In the genomic region with DNA sequence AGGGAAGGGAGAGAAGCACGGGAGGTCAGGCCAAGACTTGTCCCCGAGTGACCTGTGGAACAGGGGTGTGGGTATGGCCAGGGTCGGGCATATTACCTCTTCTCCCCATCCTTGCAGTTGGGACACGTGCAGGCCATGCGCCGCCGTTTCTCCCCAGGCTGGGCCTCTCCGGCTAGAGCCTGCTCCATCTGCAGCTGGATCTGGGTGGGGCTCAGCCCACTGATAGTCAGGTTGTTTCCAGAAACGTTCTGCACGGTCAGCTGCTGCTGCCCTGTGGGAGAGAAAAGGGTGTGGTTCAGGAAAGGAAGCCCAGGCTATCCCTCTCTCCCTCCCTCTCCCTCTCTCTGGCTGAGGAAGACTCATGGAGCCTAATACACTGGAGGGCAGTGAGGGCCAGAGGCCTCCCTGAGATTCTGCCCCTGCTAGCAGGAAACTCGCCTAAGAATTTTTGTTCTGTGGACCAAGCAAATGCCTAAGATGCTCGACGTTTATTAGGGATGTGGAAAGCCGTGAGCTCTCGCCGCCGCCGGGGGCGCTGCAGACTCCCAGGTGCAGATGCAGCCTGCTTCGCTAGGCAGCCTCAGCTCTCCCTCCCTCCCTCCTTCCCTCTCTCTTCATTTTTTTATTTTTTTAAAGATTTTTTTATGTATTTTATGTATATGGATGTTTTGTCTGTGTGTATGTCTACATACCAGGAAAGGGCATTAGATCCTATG, we compare ENCODE assay signal across 1 mouse cellular context.
TF ChIP-seq lines count a peak whose summit lies in the region.

No protein-coding gene starts in this region.

TF ChIP-seq in MEL, 35 proteins besides CTCF, POLR2A, EP300 and RAD21 (continued from another document):
- TF ChIP-seq NELFE (IDR thresholded peaks at IDR 0.05; ENCODE audit: low read depth, low read length) (0 out of 2 replicates have a peak, but pooled peaks have one; percentile 10), BHLHE40 (IDR thresholded peaks at IDR 0.05; ENCODE audit: borderline replicate concordance, low read depth, low read length) (peak; percentile 88), ZMIZ1 (IDR thresholded peaks at IDR 0.05; ENCODE audit: low read depth, low read length) (peak; percentile 43; the same call in 1 of the 2 replicates), TBP (IDR thresholded peaks at IDR 0.05; ENCODE audit: low read depth, low read length) (no peak), GATA1 (IDR thresholded peaks at IDR 0.05; ENCODE audit: low read depth, low read length) (peak; percentile 33; the same call in 1 of the 2 replicates), NRF1 (IDR thresholded peaks at IDR 0.05; ENCODE audit: insufficient read depth, low read depth, low read length, poor library complexity, severe bottlenecking) (no peak), SMC3 (IDR thresholded peaks at IDR 0.05; ENCODE audit: low read depth, low read length) (0 out of 2 replicates have a peak, but pooled peaks have one; percentile 2), MAX (IDR thresholded peaks at IDR 0.05; ENCODE audit: low read length) (peak; percentile 82), TCF12 (IDR thresholded peaks at IDR 0.05; ENCODE audit: low read depth, low read length) (peak; percentile 90), MEF2A (IDR thresholded peaks at IDR 0.05; ENCODE audit: extremely low read depth, insufficient replicate concordance, low read depth, low read length, poor library complexity, severe bottlenecking) (no peak), ZNF384 (IDR thresholded peaks at IDR 0.05; ENCODE audit: low read depth, low read length) (no peak), ETS1 (IDR thresholded peaks at IDR 0.05; ENCODE audit: low read depth, low read length) (peak; percentile 97), MYB (IDR thresholded peaks at IDR 0.05; ENCODE audit: low read depth, low read length) (peak; percentile 63; the same call in 1 of the 2 replicates), POLR2AphosphoS5 (IDR thresholded peaks at IDR 0.05; ENCODE audit: borderline replicate concordance, low read depth, low read length) (no peak), GABPA (IDR thresholded peaks at IDR 0.05; ENCODE audit: low read depth, low read length) (no peak), MAZ (IDR thresholded peaks at IDR 0.05; ENCODE audit: low read depth, low read length) (peak; percentile 56; the same call in 1 of the 2 replicates), E2F4 (IDR thresholded peaks at IDR 0.05; ENCODE audit: borderline replicate concordance, low read depth, low read length) (no peak), JUND (IDR thresholded peaks at IDR 0.05; ENCODE audit: low read depth, low read length) (no peak), POLR2AphosphoS2 (IDR thresholded peaks at IDR 0.05; ENCODE audit: low read length) (peak; percentile 44; the same call in 1 of the 2 replicates), MAFK (IDR thresholded peaks at IDR 0.05; ENCODE audit: borderline replicate concordance, low read depth, low read length) (no peak), KAT2A (conservative IDR thresholded peaks at IDR 0.05; ENCODE audit: low read depth, low read length) (peak; percentile 36; the same call in 1 of the 2 replicates), USF2 (IDR thresholded peaks at IDR 0.05; ENCODE audit: borderline replicate concordance in 1 of 2, insufficient read depth in 1 of 2, low read depth in 1 of 2, low read length in 2 of 2) (0 out of 4 replicates have a peak, but pooled peaks of 1 of the 2 experiments have one; percentile 24), RCOR1 (IDR thresholded peaks at IDR 0.05; ENCODE audit: low read depth, low read length) (peak; percentile 70), USF1 (IDR thresholded peaks at IDR 0.05; ENCODE audit: low read depth, low read length) (peak; percentile 67), HCFC1 (IDR thresholded peaks at IDR 0.05; ENCODE audit: low read depth, low read length) (no peak)
TF ChIP-seq in MEL: peak in this region for 19.
